Mouse (Mus musculus) forebrain, postnatal 0 days (tissue): ENCODE results near the gene Amh. TPM values are rescaled to one million over a fixed set of nuclear protein-coding genes. Genes with fewer than 3 reads are reported as not detected.
"Not testable (repeated sequence)": the region's sequence is repeated elsewhere in the genome, so short reads cannot be mapped to it uniquely, and the experiment has no call there.

Source experiments
- ATAC-seq: fragments of 200-750 bp; cut with Nextera tagmentation; 2 replicates; pipeline ENCODE4 v1.8.0; 2017; ENCODE audit warnings: mild to moderate bottlenecking, moderate library complexity
- DNase-seq: peaks from one replicate; pipeline ENCODE4 v3.0.0-alpha.2; 2015
- H3K27ac ChIP-seq: fragments of 300-500 bp; sonication (generic); 2 replicates; pipeline ENCODE4 v1.5.1; 2014; ENCODE audit warnings: low read depth, mild to moderate bottlenecking, antibody characterized with exemption, low read length, moderate library complexity, mixed read lengths
- H3K27me3 ChIP-seq: fragments of 300-500 bp; sonication (generic); 2 replicates; pipeline ENCODE4 v1.6.1; 2014; ENCODE audit warnings: mild to moderate bottlenecking, low read length, mixed read lengths; ENCODE audit not compliant: insufficient read depth
- H3K36me3 ChIP-seq: fragments of 300-500 bp; sonication (generic); 2 replicates; pipeline ENCODE4 v1.6.1; 2014; ENCODE audit warnings: mild to moderate bottlenecking, moderate library complexity; ENCODE audit not compliant: insufficient read depth
- H3K4me1 ChIP-seq: fragments of 300-500 bp; sonication (generic); 2 replicates; pipeline ENCODE4 v1.6.1; 2014; ENCODE audit warnings: antibody characterized with exemption; ENCODE audit not compliant: insufficient read depth
- H3K4me2 ChIP-seq: fragments of 300-500 bp; sonication (generic); 2 replicates; pipeline ENCODE4 v1.6.1; 2014; ENCODE audit warnings: low read depth, mild to moderate bottlenecking, moderate library complexity
- H3K4me3 ChIP-seq: fragments of 300-500 bp; sonication (generic); 2 replicates; pipeline ENCODE4 v1.5.1; 2014; ENCODE audit warnings: low read depth, low read length, mixed read lengths
- H3K9ac ChIP-seq: fragments of 300-500 bp; sonication (generic); 2 replicates; pipeline ENCODE4 v1.6.1; 2014; ENCODE audit warnings: mild to moderate bottlenecking
- H3K9me3 ChIP-seq: fragments of 300-500 bp; sonication (generic); 2 replicates; pipeline ENCODE4 v1.6.1; 2016; ENCODE audit warnings: low read length
- CTCF ChIP-seq: sonication (generic); IDR thresholded peaks from 2 replicates; pipeline ENCODE4 v1.5.1; 2016; ENCODE audit warnings: antibody characterized with exemption, control low read depth, low read depth
- whole genome bisulfite sequencing: fragments of 180-500 bp; shearing (Covaris S2); extraction: QIAGEN DNeasy Blood & Tissue Kit; methylation state at CpG from one replicate; pipeline ENCODE4 v1.1.7; 2014; 5-methylcytosine and 5-hydroxymethylcytosine counted together
- polyA plus RNA-seq: library from polyadenylated mRNA; unstranded; fragments of >200 nt; fragmentation: Nextera tagmentation; extraction: Ambion mirVana; gene quantifications from 2 replicates; pipeline ENCODE4 v1.2.1, GENCODE M21; 2015
- total RNA-seq: library from RNA; depleted of rRNA; stranded (reverse); fragments of >200 nt; gene quantifications from 2 replicates; pipeline ENCODE4 v1.2.3, GENCODE M21; 2014

The Amh gene
- total and polyA plus RNA-seq, 2 experiments from 2014 or later, result 0.62 TPM; not detected in 1

DNA sequence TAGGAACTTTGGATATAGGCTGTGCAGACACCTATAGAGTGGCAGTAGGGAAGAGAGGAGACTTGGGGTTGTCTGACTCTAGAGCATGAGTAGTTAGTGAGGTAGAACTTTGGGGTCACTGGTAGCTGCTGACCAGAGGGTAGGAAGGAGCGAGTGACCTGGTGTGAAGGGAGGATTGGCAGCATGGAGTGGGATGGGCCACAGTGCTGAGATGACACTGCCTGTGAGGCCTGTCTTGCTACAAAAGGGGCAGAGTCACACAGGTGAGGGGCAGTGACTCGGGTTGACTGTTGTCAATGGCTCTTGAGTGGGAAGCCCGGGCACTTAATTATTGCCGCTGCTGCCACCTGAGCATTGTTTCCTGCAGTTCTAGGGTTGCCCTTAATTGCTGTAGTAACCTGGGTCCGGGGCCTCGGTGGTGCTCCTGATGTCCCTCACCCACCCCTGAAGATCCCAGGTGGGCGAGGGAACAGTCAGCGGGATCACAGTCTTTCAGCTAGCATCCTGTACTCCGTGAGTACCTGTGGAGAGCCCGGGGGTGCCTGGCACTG is 22.9 kb downstream of the Amh start:
- Histone ChIP-seq H3K27ac (no peak overlapping the region), H3K9me3 (no peaks in the 10 kb centered on the region), H3K4me1 (no peaks in the 10 kb centered on the region), H3K27me3 (no peaks in the 10 kb centered on the region), H3K36me3 (peaks cover 21% of the 10 kb centered on the region), H3K4me2 (peak overlapping the region; percentile 60), H3K4me3 (peak overlapping the region; percentile 83), H3K9ac (peak overlapping the region; percentile 88)
- TF ChIP-seq CTCF, result no peak
- WGBS, result 71% methylated on average over 10 of the region's 10 CpGs
- ATAC-seq, result no peak
- no peak for DNase-seq

DNA sequence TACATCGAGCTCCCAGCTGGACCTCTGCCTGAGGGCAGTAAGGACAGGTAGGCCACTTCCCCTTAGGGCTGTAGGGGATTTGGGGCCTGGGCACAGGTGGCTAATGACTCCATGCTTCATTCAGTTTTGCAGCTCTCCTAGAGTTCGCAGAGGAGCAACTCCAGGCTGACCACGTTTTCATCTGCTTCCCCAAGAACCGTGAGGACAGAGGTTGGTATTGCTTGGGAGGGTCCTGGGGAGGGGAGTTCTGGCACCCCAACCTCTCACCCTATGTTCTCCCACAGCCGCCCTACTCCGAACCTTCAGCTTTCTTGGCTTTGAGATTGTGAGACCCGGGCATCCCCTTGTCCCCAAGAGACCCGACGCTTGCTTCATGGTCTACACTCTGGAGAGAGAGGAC is 23.5 kb downstream of the Amh start:
- 78% methylated on average over 7 of the region's 9 CpGs for WGBS
- H3K9ac ChIP-seq, H3K27ac ChIP-seq, H3K4me3 ChIP-seq, H3K27me3 ChIP-seq, H3K4me1 ChIP-seq, DNase-seq, H3K9me3 ChIP-seq, ATAC-seq: not testable (repeated sequence)
- Histone ChIP-seq H3K4me2 (peak overlapping the region; percentile 60), H3K36me3 (peaks cover 24% of the 10 kb centered on the region)

DNA sequence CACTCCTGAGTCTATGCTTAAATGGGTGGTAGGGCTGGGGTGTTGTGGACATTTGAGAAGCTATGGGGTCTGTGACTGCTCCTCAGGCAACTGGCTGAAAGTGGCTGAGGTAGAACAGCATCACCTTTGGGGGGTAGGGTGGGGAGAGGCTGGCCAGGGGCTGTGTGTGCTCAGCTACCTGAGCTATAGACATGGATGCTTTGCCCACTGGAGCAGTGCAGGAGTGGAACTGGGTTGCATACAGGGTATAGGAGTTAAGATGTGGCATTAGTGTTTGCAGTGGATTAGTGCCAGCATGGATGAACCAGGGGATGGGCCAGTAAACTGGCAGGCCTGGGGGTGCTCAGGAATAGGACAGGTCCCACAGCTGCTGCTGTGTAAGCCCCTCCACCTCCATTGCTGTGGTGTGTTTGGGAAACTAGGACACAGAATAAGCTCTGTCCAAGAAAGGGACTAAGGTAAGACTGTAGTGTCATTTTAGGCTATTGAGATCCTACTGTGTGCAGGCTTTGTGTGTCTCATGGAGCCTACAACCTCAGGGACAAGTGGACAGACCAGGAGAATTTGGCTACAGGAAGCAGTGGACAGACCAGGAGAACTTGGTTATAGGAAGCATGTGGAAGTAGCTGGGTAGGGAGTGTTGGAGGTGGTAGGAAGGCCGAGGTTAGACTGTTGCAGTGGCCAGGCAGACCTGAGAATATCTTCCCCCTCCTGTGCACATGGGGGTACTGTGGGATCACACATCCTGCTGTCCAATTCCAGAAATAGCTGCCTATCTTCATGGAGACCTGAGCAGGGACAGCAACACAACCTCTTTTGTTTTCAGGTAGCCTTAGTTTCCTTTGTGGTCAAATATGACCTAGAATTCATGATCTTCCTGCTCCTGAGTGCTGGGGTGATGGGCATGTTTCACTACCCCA is 24.6 kb downstream of the Amh start:
- H3K9ac ChIP-seq, result no peak overlapping the region
- WGBS, result 42% methylated on average over 1 of the region's 1 CpGs
- no peaks in the 10 kb centered on the region for H3K4me1 ChIP-seq
- no peak overlapping the region for H3K4me2 ChIP-seq
- H3K4me3 ChIP-seq, result no peak overlapping the region
- TF ChIP-seq CTCF, result no peak
- DNase-seq, result no peak
- no peaks in the 10 kb centered on the region for H3K9me3 ChIP-seq
- ATAC-seq, result no peak
- H3K27ac ChIP-seq, result no peak overlapping the region
- H3K27me3 ChIP-seq, result no peaks in the 10 kb centered on the region
- H3K36me3 ChIP-seq, result peaks cover 32% of the 10 kb centered on the region

DNA sequence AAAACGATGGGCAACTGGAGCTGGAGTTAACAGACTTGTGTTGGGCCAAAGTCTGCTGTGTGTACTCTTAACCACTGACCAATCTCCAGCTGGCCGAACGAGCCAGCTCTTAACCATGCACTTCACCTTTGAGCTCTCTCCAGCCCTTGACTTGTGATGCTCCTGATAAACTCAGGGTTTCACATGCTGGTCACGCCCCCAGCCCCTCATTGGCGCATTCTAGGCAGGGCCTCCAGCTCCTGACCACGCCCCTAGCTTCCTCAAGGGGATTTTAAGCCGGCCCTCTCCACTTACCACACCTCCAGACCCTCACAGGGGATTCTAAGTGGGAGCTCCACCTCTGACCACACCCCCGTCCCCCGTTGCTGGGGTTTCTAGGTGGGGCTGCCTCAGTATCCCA is 26.1 kb downstream of the Amh start:
- H3K27me3 ChIP-seq, result no peaks in the 10 kb centered on the region
- H3K4me2 ChIP-seq, result no peak overlapping the region
- no peak overlapping the region for H3K4me3 ChIP-seq
- no peak for DNase-seq
- H3K36me3 ChIP-seq, result peaks cover 40% of the 10 kb centered on the region
- H3K9me3 ChIP-seq, result no peaks in the 10 kb centered on the region
- no peaks in the 10 kb centered on the region for H3K4me1 ChIP-seq
- H3K9ac ChIP-seq, result no peak overlapping the region
- no peak for TF ChIP-seq CTCF
- 4% methylated on average over 9 of the region's 9 CpGs for WGBS
- H3K27ac ChIP-seq, result no peak overlapping the region
- no peak for ATAC-seq

DNA sequence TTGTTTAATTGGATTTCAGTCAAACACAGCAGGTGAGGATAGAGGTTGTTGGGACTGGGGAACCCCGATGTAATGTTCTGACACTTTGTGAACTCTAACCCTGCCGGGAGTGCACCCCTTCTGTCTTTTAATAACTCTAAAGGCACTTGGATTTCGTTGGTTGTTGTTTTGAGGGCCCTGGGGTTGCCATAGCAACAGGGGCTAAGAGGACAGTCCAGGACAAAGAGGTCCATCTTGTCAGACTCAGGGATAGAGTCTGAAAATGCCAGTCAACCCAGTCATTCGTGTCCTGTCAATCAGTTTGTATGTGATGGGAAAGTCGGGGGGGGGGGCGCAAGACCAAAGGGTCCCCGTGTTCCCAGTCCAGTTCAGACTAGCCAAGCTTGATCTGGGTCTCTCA is 27.8 kb downstream of the Amh start:
- no peak overlapping the region for H3K27ac ChIP-seq
- DNase-seq (no peak), ATAC-seq (no peak)
- WGBS, result 45% methylated on average over 7 of the region's 7 CpGs
- no peaks in the 10 kb centered on the region for H3K9me3 ChIP-seq
- H3K36me3 ChIP-seq, result peaks cover 40% of the 10 kb centered on the region
- no peaks in the 10 kb centered on the region for H3K27me3 ChIP-seq
- no peak overlapping the region for H3K9ac ChIP-seq
- no peaks in the 10 kb centered on the region for H3K4me1 ChIP-seq
- H3K4me2 ChIP-seq, result no peak overlapping the region
- no peak overlapping the region for H3K4me3 ChIP-seq
- no peak for TF ChIP-seq CTCF

DNA sequence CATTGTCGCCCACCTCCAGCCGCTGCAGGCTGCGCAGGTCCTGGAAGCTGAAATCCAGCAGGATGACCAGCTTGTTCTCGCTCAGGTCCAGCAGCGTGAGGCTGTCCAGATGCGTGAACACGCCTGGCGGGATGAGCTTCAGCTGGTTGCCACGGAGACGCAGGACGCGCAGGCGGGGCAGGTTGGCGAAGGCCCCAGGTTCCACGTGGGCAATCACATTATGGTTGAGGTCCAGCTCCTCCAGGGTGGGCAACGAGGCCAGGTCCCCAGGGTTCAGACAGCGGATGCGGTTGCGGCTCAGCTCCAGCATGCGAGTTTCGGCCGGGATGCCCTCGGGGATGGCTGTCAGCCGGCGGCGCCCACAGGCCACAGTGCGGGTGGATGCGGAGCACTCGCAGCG is 30.6 kb downstream of the Amh start:
- peaks cover 23% of the 10 kb centered on the region for H3K36me3 ChIP-seq
- H3K4me1 ChIP-seq, result no peaks in the 10 kb centered on the region
- no peak for DNase-seq
- no peak overlapping the region for H3K4me2 ChIP-seq
- WGBS, result 63% methylated on average over 30 of the region's 30 CpGs
- 0 out of 2 replicates have a peak, but pooled peaks have one; percentile 11 for ATAC-seq
- TF ChIP-seq CTCF, result no peak
- H3K4me3 ChIP-seq, result no peak overlapping the region
- no peak overlapping the region for H3K9ac ChIP-seq
- H3K27ac ChIP-seq, result no peak overlapping the region
- no peaks in the 10 kb centered on the region for H3K27me3 ChIP-seq
- no peaks in the 10 kb centered on the region for H3K9me3 ChIP-seq

DNA sequence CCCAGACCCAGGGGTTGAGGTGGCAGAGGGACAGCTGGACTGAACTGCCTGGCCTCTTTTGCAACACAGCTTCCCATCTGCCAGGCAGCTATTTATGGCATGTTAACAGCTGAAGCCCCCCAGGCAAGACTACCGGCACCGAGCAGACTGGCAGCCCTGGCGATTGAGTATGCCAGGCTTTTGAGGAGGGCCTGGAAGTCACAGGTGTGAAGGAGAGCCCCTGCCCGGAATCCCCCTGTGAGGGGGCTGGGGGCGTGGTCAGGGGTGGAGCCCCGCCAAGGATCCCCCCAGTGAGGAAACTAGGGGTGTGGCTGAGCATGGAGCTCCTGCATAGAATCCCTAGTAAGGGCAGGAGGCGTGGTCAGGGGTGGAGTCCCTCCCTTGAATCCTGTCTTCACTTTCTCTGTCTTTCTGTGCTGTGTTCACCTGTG is 31.9 kb downstream of the Amh start:
- DNase-seq (peak; percentile 23), ATAC-seq (no peak)
- Histone ChIP-seq H3K9me3 (no peaks in the 10 kb centered on the region), H3K27me3 (no peaks in the 10 kb centered on the region), H3K4me2 (no peak overlapping the region), H3K4me3 (no peak overlapping the region), H3K27ac (no peak overlapping the region), H3K9ac (no peak overlapping the region), H3K4me1 (no peaks in the 10 kb centered on the region), H3K36me3 (peaks cover 19% of the 10 kb centered on the region)
- TF ChIP-seq CTCF, result no peak
- 43% methylated on average over 7 of the region's 7 CpGs for WGBS
